Mouse (Mus musculus): ENCODE results near the gene Ube2z. TPM values are rescaled to one million over a fixed set of nuclear protein-coding genes. Genes with fewer than 3 reads are reported as not detected.

Gene Ube2z
- polyA plus RNA-seq, 1 experiment from 2014 or later: 38.2 TPM

DNA sequence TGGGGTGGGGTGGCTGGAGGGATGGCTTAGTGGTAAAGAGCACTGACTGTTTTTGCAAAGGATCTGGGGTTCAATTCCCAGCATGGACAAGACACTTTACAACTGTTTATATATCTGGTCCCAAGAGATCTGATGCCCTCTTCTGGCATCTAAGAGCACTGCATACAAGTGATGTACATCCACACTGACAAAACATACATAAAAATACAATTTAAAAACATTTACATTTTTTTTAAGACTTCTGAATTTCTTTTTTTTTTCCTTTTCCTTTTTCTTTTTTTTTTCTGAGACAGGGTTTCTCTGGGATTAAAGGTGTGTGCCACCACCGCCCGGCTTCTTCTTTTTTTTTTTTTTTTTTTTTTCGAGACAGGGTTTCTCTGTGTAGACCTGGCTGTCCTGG is 31.9 kb downstream of the Ube2z start:
- Histone ChIP-seq H3K9me3 (no peaks in the 10 kb centered on the region), H3K27me3 (replicated peaks) (no peaks in the 10 kb centered on the region)

GRCm38 (mm10) chr11:96031701-96032100 is 33.5 kb downstream of the Ube2z start:
- 72% methylated on average over 2 of the region's 2 CpGs for WGBS
- H3K36me3 ChIP-seq: no peaks in the 10 kb centered on the region
- H3K9me3 ChIP-seq: no peaks in the 10 kb centered on the region
- H3K4me3 ChIP-seq (replicated peaks): no peak overlapping the region
- H3K27ac ChIP-seq: no peak overlapping the region
- H3K9ac ChIP-seq: no peak overlapping the region
- no peak overlapping the region for H3K4me2 ChIP-seq
- 0 out of 2 replicates have a peak, but pooled peaks cover 3% of the 10 kb centered on the region for H3K4me1 ChIP-seq
- no peak for ATAC-seq (ENCODE audit: insufficient read depth, low FRiP score, low read depth)
- H3K27me3 ChIP-seq (replicated peaks): no peaks in the 10 kb centered on the region

More for the DNA sequence above, 31.9 kb downstream of the Ube2z start:
- Histone ChIP-seq H3K9ac (no peak overlapping the region), H3K4me1 (0 out of 2 replicates have a peak, but pooled peaks cover 4% of the 10 kb centered on the region), H3K4me3 (replicated peaks) (no peak overlapping the region), H3K4me2 (no peak overlapping the region), H3K36me3 (no peaks in the 10 kb centered on the region), H3K27ac (no peak overlapping the region)
- ATAC-seq (ENCODE audit: insufficient read depth, low FRiP score, low read depth): no peak
- WGBS: 77% methylated on average over 3 of the region's 3 CpGs

DNA sequence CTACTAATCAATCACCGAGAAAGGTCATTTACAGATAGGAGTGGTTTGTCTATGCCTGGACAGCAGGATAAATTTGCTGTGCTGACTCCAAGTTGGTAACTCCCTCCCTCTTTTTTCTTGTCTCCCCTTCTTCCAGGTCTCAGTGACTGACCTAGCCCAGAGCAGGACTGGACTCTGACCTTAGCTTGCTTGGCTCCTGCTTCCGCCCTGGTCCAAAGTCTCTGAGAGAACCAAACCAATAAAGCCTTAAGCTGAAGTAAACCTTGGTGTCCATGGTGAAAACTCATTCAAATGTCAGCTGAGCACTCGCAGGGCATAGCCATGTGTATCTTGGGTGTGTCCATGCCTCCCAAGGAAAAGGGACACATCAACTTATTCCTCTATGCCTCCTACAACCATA is 34.6 kb downstream of the Ube2z start:
- Histone ChIP-seq H3K9me3 (no peaks in the 10 kb centered on the region), H3K4me3 (replicated peaks) (no peak overlapping the region), H3K4me1 (no peaks in the 10 kb centered on the region), H3K9ac (no peak overlapping the region), H3K4me2 (no peak overlapping the region), H3K27me3 (replicated peaks) (no peaks in the 10 kb centered on the region), H3K36me3 (no peaks in the 10 kb centered on the region), H3K27ac (no peak overlapping the region)
- no peak; the same call in 1 of the 2 replicates for ATAC-seq (ENCODE audit: insufficient read depth, low FRiP score, low read depth)
- 79% methylated on average over 3 of the region's 3 CpGs for WGBS

DNA sequence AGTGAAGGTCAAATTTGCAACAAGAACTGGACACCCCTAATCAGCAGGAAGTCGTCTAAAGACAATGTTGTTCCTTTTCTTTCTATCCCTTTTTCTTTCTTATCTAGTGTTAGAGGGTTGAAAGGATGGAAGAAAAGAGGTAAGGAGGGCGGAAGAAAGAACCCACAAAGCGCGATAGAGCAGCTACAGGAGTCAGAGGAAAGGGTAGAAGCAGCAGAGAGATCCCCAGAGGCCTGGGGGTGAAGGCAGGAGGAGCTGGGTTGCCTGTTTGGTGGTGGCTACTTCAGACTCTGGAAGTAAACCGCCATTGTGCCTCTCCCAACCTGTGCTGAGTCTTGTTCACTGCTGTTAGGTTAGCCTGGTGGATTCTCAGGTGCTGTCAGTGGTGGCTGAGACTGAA is 37.1 kb downstream of the Ube2z start:
- H3K9ac ChIP-seq: no peak overlapping the region
- H3K4me1 ChIP-seq: no peaks in the 10 kb centered on the region
- no peaks in the 10 kb centered on the region for H3K9me3 ChIP-seq
- H3K27ac ChIP-seq: no peak overlapping the region
- H3K27me3 ChIP-seq (replicated peaks): no peaks in the 10 kb centered on the region
- H3K36me3 ChIP-seq: no peaks in the 10 kb centered on the region
- WGBS: 53% methylated on average over 5 of the region's 5 CpGs
- H3K4me2 ChIP-seq: no peak overlapping the region
- ATAC-seq (ENCODE audit: insufficient read depth, low FRiP score, low read depth): no peak
- no peak overlapping the region for H3K4me3 ChIP-seq (replicated peaks)

DNA sequence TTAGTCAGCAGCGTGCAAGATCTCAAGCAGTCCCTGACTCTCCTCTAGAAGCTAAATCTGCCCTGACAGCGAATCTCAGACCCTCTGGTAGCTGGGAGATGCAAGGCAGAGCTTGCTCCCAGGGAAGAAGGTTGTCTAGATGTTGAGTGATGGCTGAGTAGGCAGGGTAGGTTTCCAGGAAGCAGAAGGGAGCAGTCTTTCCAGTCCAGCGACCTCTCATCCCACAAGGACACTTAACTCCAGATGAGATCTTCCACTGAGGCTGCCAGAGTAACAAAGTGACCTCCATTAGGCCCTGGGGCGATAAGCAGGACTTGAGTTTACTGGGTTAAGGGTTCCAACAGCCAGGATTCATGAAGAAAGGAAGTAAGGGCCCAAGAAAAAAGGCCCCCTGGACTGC is 44.6 kb downstream of the Ube2z start:
- H3K27me3 ChIP-seq (replicated peaks): no peaks in the 10 kb centered on the region
- no peak overlapping the region for H3K4me2 ChIP-seq
- H3K27ac ChIP-seq: no peak overlapping the region
- no peak overlapping the region for H3K9ac ChIP-seq
- H3K4me3 ChIP-seq (replicated peaks): no peak overlapping the region
- ATAC-seq (ENCODE audit: insufficient read depth, low FRiP score, low read depth): no peak
- WGBS: 55% methylated on average over 4 of the region's 4 CpGs
- no peaks in the 10 kb centered on the region for H3K36me3 ChIP-seq
- H3K4me1 ChIP-seq: no peaks in the 10 kb centered on the region
- H3K9me3 ChIP-seq: no peaks in the 10 kb centered on the region

DNA sequence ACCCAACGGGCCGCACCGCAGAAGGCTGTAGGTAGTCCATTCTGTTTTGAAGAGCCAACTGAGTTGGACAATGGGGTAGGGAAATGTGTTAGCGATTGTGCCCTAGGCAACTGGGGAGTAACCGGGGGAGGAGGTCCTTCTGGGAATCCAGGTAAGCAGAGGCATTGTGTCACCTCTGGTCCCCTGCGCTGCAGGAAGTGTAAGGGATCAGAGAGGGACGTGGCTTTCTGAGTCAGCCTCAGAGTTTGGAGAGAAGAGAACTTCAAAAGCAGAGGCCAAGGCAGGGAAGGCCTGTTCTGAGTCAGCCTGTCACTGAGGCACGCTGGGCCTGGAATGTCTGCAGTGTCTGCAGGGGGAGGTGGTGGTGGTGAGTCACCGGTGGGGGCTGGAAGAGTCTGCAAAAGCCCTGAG is 47.2 kb downstream of the Ube2z start:
- no peaks in the 10 kb centered on the region for H3K4me1 ChIP-seq
- H3K27me3 ChIP-seq (replicated peaks): peaks cover 1% of the 10 kb centered on the region; the same call in 1 of the 2 replicates
- H3K9ac ChIP-seq: no peak overlapping the region
- no peaks in the 10 kb centered on the region for H3K36me3 ChIP-seq
- 18% methylated on average over 9 of the region's 9 CpGs for WGBS
- H3K9me3 ChIP-seq: no peaks in the 10 kb centered on the region
- no peak overlapping the region for H3K4me3 ChIP-seq (replicated peaks)
- peak; percentile 72; the same call in 1 of the 2 replicates for ATAC-seq (ENCODE audit: insufficient read depth, low FRiP score, low read depth)
- no peak overlapping the region for H3K4me2 ChIP-seq
- peak overlapping the region; percentile 31 for H3K27ac ChIP-seq

DNA sequence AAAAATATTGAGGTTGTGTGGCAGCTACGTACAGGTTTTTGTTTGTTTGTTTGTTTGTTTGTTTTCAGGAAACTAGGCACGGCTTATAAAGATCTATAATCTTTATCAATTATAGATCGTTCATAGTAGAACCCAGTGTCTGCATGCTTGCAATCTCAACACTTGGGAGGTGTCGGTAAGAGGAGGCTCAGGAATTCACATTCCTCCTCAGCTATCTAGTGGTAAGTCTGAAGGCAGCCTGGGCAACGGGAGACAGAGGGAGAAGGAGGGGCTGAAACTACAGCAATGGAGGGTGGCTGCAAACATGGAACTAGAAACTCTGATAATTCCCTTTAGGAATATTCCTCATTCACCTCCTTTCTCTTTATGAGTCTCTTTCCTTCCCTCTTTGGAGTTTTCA is 49.8 kb downstream of the Ube2z start:
- Histone ChIP-seq H3K27me3 (replicated peaks) (peaks cover 5% of the 10 kb centered on the region; the same call in 1 of the 2 replicates), H3K9ac (no peak overlapping the region), H3K27ac (no peak overlapping the region), H3K4me2 (no peak overlapping the region), H3K36me3 (no peaks in the 10 kb centered on the region), H3K4me1 (no peaks in the 10 kb centered on the region), H3K9me3 (no peaks in the 10 kb centered on the region), H3K4me3 (replicated peaks) (no peak overlapping the region)
- 30% methylated on average over 5 of the region's 5 CpGs for WGBS
- no peak for ATAC-seq (ENCODE audit: insufficient read depth, low FRiP score, low read depth)

DNA sequence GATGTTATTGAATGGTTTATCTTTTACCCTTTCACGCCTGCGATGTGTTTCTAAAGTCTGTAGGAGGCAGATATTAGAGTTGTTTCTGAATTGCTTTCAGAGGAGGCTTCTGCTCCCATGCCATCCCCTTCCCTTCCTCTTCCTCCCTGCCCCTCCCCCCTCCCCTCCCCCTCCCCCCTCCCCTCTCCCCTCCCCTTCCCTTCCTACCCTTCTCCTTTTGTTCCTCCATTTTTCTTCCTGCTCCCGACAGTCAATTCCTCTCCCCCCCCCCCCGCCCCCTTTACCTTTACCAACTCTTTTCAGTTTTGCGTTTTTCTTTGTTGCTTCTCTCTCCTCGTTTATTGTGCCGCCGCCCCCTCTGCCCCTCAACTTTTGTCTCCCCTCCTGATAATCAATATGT is 53.2 kb downstream of the Ube2z start:
- 5% methylated on average over 6 of the region's 8 CpGs for WGBS
- H3K9me3 ChIP-seq: no peaks in the 10 kb centered on the region
- peaks cover 5% of the 10 kb centered on the region; the same call in 1 of the 2 replicates for H3K4me1 ChIP-seq
- H3K27ac ChIP-seq: no peak overlapping the region
- H3K27me3 ChIP-seq (replicated peaks): peaks cover 10% of the 10 kb centered on the region
- no peak overlapping the region for H3K4me2 ChIP-seq
- no peak overlapping the region for H3K4me3 ChIP-seq (replicated peaks)
- no peak overlapping the region for H3K9ac ChIP-seq
- no peaks in the 10 kb centered on the region for H3K36me3 ChIP-seq
- no peak for ATAC-seq (ENCODE audit: insufficient read depth, low FRiP score, low read depth)

GRCm38 (mm10) chr11:96008827-96009226 is 56.4 kb downstream of the Ube2z start:
- H3K4me2 ChIP-seq: no peak overlapping the region

DNA sequence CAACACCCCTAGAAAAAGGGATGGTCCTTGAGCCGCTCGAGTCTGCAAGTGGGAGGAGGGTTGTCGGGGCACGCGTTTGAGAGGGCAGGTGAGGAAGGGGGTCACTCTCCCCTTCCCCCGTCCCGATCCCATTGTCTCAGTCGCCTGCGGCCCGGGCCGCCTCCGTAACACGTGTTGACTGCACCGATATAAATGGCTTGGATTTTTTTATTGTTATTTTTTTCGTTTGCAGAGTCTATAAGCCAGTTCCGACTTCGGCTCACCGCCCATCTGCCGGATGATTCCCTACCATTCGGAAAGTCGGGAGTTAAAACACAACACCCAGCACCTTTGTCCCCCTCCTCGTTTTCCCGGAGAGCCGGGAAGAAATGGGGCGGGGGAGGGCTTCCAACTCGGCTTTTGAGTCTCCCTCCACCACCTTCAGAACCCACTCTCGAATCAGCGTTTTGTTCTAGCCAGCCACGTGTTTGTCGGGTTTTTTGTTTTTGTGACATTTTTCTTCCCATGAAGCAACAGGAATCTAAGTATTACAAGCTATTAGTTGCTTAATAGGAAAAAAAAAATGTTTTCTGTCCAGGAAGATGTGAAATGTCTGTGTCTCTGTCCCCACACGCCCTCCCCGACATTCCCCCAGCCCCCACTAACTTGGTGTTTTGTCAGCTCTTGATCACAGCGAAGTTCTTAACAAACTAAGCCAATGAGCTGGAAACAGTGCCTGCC is 57.5 kb downstream of the Ube2z start:
- H3K9ac ChIP-seq: peak overlapping the region; percentile 39
- H3K4me3 ChIP-seq (replicated peaks): peak overlapping the region; percentile 68
- H3K9me3 ChIP-seq: no peaks in the 10 kb centered on the region
- WGBS: 2% methylated on average over 33 of the region's 33 CpGs
- peaks cover 14% of the 10 kb centered on the region; the same call in 1 of the 2 replicates for H3K4me1 ChIP-seq
- no peaks in the 10 kb centered on the region for H3K36me3 ChIP-seq
- peaks cover 7% of the 10 kb centered on the region for H3K27me3 ChIP-seq (replicated peaks)
- H3K4me2 ChIP-seq: peak overlapping the region; percentile 98
- 0 out of 2 replicates have a peak, but pooled peaks have one; percentile 1 for ATAC-seq (ENCODE audit: insufficient read depth, low FRiP score, low read depth)
- H3K27ac ChIP-seq: peak overlapping the region; percentile 93

More at GRCm38 (mm10) chr11:96008827-96009226, 56.4 kb downstream of the Ube2z start:
- no peaks in the 10 kb centered on the region for H3K9me3 ChIP-seq
- H3K4me3 ChIP-seq (replicated peaks): no peak overlapping the region
- H3K27ac ChIP-seq: no peak overlapping the region
- WGBS: 7% methylated on average over 1 of the region's 1 CpGs
- H3K4me1 ChIP-seq: peaks cover 14% of the 10 kb centered on the region; the same call in 1 of the 2 replicates
- H3K27me3 ChIP-seq (replicated peaks): peaks cover 11% of the 10 kb centered on the region
- no peaks in the 10 kb centered on the region for H3K36me3 ChIP-seq
- no peak overlapping the region for H3K9ac ChIP-seq
- ATAC-seq (ENCODE audit: insufficient read depth, low FRiP score, low read depth): no peak

DNA sequence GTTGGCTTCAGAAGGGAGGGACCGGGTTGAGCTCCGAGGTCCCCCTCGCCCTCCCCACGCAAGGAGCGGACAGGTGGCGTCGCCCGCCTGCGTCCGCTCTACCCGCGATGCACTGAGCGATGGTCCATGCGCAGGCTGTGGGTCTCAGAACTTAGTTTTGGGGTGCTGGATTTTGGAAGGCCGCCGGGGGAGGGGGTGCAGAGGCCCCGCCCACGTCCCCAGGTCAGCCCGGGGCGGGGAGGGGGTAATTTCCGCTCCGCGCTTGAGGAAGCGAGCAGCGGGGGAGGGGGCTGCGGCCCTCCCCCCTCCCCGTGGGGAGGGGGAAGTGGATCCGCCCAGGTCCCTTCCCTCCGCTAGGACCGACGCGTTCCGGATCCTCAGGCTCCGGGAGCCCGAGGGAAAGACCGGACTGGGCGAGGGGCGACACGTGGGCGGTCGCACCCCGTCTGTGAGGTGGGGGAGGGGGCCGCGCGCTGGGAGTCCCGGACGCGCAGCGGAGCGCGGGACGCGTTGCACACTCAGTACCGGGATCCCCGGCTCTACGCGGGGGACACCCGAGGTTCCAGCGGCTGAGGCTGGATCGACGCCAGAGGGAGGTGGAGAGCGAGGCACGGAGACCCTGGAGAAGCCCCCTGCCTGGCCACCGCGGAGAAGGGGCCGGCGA is 58.2 kb downstream of the Ube2z start:
- Histone ChIP-seq H3K27ac (peak overlapping the region; percentile 93), H3K27me3 (replicated peaks) (peaks cover 7% of the 10 kb centered on the region; the same call in 1 of the 2 replicates), H3K9ac (peak overlapping the region; percentile 39), H3K4me2 (peak overlapping the region; percentile 98), H3K36me3 (no peaks in the 10 kb centered on the region), H3K4me3 (replicated peaks) (peak overlapping the region; percentile 68), H3K4me1 (peaks cover 19% of the 10 kb centered on the region), H3K9me3 (no peaks in the 10 kb centered on the region)
- under 1% methylated on average over 66 of the region's 67 CpGs for WGBS
- peak; percentile 54; the same call in 1 of the 2 replicates for ATAC-seq (ENCODE audit: insufficient read depth, low FRiP score, low read depth)

- H3K4me3 ChIP-seq (replicated peaks): peak overlapping the region; percentile 68
- H3K36me3 ChIP-seq: no peaks in the 10 kb centered on the region
- H3K27me3 ChIP-seq (replicated peaks): peaks cover 7% of the 10 kb centered on the region; the same call in 1 of the 2 replicates
- peak overlapping the region; percentile 98 for H3K4me2 ChIP-seq
- peaks cover 24% of the 10 kb centered on the region for H3K4me1 ChIP-seq
- H3K27ac ChIP-seq: peak overlapping the region; percentile 93
- peak overlapping the region; percentile 81; the same call in 1 of the 2 replicates for H3K9ac ChIP-seq
- WGBS: under 1% methylated on average over 33 of the region's 33 CpGs
- H3K9me3 ChIP-seq: no peaks in the 10 kb centered on the region
- no peak for ATAC-seq (ENCODE audit: insufficient read depth, low FRiP score, low read depth)
Measured at GRCm38 (mm10) chr11:96006367-96006851, 58.8 kb downstream of the Ube2z start.
